Mouse (Mus musculus) retina, adult 2 months (tissue): ENCODE measurements at regions not wholly inside any gene's neighbourhood (a gene's known extent, or its start where the extent isn't known, plus 50 kb on each side); places are given as distances from the start of the nearest gene placed in this dataset.

Experiments used
- DNase-seq: peaks from one replicate; pipeline ENCODE4 v3.0.0-alpha.2; 2012; ENCODE audit warnings: low read depth, low spot score

DNA sequence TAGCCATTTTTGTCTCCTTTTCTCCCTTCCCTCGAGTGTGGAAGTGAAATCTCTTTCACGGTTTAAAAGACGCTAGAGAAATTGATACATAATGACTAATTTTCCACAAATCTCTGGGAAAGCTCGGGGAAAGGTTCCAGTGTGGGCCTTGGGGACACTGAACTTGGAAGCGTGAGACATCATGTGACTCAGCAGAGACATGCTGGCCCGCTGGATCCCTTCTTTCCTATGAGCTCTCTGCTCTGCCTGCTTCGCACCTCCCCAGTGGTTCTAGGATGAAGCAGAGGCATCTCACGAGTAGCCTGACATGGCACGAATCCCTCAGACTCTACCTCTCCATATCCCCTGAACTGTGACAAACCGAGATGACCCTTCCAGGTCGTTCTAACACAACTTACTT lies 206.2 kb downstream of the Rnd3 start:
- no peak for DNase-seq

DNA sequence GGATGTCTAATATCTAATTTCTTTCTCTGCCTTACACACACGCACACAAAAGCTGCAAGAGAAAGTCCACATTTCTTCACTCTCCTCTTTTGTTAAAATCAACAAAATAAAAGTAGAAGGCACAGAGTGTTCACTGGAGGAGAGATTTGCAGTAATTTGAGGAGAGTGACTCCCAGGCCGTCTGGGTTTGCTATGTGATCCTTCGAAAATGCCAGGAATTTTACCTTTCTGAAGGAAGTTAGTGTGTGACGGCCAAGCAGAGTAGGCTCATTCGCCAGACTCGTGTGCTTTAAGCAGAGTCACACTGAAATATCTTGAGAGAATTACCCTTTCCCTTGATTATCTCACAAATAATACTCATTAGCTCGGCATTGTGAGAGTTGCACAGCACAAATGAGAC lies 216.0 kb downstream of the Rnd3 start:
- no peak for DNase-seq

DNA sequence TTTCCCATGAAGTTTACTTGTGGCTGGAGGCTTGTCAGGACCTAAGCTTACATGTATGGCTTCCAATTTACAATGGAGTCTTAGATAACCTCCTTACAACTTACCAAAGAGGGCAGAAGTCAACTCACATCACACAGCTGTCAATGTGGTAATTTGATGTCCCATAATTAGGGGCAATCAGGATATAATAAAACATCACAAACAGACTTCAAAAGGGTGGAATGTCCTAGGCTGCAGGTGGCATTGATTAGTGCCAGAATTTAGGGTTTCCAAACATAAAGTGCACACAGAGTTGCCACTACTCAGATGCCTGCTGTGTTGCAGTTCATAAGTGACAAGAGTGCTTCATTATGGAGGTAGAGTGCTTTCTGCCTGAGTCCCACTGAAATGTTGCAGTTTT lies 227.9 kb downstream of the Rnd3 start:
- no peak for DNase-seq

DNA sequence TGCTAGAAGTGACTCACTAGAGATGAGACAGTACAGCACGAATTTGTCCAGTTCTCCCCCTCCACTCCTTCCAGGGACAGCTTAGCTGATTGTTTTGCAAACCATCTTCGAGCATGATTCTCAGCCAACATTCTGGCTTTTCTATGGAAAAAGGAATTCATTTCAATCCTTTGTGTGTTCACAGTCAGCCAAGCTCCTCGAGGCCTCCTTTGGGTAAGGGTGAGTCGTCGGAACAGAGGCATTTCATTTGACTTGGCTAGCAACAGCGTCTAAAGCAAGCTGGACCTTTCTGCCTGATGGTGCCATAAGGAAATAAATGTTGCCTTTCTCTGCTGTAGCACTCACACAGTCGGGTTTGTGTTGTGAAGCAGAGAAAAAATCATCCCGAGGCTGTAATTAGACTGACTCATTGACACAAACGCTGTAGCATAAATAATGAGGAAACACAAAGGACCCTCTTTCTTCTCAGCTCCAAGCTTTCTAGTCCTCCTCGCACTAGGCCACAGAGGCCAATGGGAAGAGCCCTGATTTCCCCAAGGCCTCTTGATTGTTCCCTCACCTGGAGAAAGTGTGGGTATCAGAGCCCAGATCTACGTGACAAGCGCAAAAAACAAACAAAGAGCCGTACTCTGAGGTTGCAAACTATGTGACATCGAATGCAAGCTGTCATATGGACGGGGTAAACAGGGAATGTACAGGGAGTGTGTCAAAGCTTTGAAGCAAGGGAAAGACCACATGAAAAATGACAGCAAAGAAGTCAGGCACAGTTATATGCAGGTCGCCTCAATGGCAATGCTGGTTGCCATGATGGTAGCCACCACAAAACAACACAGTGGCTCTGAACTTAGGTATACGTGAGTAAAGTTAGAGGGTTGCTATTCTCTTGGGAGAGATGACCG lies 232.3 kb downstream of the Rnd3 start:
- DNase-seq: no peak

DNA sequence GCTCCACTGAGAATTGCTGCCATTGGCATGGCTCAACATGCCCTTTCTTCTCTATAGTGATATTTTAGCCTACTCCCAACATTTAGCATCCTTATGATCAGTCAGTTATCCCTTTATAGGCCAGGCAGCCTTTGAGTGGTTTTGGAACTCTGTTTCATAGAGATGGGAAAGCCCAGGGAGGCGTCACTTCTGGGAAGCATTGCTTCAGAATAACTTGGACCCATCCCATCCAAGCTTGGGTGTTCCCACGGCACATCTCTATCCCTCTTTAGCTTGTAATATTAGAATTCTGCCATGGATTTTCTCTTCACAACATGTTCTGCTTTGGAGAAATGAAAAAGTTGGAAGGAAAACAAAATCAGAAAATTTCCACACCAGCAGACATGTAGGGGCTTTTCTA lies 233.8 kb downstream of the Rnd3 start:
- no peak for DNase-seq

DNA sequence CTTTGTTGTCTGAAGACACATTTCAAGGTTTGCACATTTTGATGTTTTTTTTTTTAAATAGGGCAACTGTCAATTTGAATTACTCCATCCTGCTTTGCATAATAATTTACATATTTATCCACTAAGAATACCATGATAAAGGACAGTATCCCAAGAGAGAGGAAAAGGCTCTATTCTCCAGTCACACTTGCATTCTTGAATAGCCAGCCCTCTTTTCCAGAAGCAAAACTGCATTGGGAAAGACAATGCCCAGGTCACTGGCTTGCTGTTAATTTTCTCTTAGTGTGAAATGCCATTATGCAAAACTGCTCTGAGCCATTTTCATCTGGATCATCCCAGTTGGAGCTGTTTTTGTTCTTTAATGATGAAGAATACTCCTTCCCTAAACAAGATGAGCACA lies 234.7 kb downstream of the Rnd3 start:
- DNase-seq: no peak

DNA sequence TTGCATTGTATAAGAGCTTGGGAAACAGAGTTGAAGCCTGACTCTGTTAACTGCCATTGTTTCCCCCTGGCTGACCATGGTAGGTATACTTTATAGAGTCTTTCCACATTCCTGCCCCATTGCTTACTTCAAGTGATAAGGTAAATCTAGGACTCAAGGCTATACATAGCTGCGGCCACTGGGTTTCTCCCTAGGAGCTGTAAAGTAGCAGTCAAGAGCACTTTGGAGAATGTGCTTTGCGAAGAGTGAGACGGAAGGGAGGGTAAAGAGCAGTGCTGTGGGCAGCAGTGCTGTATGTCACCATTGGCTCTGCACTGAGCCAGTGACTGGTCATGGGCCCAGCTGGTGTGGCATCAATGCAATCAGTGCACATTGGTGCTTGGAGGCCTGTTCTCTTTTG lies 240.1 kb downstream of the Rnd3 start:
- DNase-seq: no peak

DNA sequence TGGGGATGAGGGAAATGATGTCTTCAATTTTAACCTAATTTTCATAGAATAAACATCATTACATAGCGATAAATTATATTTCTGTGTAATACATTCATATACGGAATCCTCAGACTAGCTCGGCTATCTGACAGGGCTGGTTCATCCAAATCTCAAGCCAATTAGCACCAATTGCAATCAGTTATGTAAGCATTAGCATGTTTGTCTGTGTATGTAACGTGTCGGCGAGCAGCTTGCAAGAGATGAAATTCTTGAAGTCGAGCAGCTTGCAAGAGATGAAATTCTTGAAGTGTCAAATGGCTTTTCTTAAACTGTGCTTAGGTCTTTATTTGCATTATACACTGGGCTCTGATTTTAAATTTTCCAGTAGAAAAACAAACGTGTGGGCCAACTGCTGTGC lies 246.2 kb downstream of the Rnd3 start:
- no peak for DNase-seq

DNA sequence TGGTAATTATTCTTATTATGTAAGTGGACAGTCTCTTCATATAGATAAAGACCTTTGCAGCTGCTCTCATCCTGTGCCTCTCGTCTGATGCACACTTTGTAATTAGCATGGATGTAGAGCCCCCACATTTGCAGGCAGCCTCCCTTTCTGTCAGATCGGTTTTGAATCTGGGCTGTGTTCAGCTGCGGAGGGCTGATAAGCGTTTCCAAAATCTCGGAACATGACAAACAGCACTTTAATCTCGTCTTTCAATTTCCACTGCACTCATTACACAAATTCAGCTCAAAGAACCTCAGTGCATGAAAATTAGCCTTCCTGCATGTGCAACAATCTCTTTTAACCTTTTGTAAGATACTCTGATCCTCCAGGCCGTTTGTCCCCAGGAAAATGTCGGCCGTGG lies 246.7 kb downstream of the Rnd3 start:
- no peak for DNase-seq

DNA sequence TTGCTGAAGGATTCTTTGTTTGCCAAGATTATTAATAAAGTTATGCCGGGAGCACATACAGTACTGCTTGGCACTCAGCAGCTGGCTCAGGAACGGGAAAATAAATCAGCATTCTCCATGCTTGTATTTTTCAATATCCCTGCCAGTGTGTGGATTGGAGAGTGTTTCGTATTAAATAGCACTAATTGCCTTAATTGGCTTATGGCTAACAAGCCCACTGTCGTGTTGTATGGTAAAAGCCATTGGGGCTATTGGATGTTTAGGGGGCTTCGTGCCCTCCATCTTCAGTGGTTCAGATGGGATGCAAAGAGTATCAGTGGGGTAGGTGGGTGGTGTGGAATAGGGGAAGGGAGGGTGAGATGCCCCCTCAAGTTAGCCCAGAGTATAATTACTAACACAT lies 259.9 kb downstream of the Rnd3 start:
- DNase-seq: no peak

DNA sequence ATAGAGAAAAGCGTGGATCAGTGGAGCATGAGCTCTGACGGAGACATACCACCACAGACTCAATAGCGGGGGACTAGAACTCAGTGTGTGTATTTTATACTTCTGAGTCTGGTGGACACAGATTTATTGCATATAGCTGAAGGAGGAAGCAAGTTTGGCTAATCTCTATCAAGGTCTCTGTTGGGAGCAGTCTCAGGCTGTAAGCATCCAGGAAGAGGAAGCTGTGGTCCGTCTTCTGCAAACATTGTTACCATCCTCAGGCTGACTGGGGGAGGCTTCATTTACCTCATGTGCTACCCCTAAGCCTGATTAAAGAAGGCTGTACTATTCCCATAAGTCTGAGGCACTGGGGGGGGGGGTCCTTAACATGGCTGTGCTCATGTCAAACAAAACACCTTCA lies 261.0 kb downstream of the Rnd3 start:
- DNase-seq: no peak

DNA sequence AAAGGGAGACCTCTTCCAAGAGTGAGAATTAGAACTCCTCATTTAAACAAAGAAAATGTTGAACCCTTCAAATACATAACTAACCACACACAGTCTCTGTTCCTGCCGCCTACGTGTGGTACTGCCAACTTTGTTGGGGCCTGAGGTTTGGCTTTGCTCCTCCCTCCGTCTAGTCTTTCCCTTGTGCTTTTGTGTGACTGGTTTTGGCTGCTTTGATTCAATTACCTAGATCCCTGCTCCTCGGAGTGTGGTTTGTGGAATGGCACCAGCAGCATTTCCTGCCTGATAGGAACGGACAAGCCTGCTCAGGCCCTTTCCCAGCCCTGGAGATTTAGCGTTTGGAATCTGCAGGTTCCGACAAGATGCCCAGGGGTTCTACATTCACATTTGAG lies 263.0 kb downstream of the Rnd3 start:
- DNase-seq: no peak

DNA sequence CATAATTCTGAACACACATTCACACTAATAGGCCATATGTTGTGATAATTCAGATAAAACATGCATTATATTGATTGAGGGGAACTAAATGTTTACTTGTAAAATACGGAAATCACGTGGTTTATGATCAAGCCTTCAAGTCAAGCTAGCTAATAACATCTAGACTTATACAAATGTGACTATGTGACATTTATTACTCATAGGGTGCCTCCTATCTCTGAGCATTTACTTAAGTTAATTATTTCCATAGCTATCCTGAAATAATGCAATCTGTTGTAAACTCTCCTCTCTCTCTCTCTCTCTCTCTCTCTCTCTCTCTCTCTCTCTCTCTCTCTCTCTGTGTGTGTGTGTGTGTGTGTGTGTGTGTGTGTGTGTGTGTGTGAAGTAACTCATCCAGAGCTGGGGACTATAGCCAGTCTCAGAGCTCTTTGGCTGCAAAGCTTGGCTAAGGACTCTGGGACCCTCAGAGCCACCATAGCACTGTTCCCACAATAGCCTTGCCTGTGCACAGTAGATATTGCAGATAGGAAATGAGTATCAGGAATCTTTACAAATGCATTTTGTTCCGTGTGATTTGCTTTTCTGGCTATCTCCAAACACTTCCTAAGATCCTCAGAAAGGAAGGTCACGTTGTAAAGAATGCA lies 263.5 kb downstream of the Rnd3 start:
- no peak for DNase-seq

DNA sequence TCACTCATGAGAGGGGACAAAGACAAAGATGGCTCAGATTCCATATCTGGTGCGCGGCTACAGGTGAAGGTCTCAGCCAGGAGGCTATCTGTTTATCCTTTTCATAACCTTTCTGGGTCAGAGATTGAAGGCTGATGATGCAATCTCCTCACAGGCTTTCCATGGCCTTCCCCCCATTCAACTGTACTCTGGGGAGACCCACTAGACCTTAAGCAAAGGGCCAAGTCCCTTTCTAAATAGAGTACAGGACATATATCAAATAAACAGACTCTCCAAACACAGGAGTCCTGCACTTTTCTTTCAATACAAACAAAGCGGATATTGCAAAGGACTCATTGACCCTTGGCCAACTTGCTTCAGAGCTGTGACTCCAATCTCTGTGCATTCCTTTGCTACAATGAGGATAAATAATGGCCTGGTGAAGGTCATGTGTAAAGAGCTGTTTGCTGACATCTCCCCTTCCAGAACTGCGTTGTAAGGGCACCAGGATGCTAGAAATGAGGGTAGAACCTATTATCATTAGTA lies 267.3 kb downstream of the Rnd3 start:
- no peak for DNase-seq

DNA sequence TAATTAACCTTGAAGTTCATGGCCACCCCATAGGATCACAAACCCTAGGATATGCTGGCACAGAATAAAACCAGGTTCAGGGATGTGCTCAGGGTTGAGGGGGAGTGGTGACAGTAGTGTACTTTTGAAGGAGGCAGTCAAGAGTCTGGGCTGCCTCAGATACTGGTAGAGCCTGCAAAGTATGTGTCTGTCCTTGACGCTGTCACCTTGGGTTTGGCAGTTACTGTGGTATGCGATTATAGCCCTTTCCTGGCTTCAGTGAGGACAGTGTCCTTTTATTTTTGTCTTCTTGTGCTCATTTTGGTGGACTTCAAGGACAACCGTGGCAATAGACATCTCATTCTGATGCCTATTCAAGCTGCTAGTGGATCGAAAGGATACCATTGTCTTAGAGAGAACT lies 268.1 kb downstream of the Rnd3 start:
- no peak for DNase-seq

DNA sequence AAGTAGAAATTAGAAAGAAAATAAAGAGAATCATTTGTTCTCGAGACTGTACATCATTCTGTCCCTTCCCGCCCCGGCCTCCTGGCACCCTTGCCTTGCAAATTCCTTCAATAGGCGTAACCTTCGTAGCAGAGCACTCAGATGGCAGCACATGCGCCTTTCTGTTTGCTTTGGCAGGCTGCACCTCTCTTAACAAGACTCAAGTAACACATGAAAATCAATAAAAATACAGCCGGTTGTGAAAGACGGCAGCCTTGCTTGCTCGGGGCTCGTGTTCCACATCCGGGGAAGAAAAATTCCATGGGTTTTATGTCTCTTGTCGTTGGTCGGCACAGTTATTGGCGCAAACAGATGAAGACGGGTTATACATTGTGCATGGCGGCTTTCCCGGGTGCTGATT lies 271.2 kb downstream of the Rnd3 start:
- DNase-seq: no peak

DNA sequence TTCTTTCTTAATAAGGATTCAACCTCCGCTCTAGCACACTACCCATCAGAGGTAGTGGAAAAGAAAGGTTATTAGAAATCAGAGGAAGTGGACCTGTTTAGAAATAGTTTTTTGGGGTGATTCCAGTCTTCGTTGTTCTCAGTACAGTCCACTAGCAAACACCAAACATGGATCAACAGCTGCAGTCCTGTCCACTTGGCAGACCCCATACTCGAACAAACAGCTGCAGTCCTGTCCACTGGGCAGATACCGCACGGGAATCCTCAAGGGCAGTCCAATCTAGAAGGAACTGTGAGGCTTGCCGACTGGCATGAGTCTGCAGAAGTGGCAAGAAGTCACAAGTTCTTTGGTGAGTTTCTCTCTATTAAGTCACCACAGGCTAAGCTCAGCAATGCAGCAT lies 273.8 kb downstream of the Rnd3 start:
- no peak for DNase-seq

DNA sequence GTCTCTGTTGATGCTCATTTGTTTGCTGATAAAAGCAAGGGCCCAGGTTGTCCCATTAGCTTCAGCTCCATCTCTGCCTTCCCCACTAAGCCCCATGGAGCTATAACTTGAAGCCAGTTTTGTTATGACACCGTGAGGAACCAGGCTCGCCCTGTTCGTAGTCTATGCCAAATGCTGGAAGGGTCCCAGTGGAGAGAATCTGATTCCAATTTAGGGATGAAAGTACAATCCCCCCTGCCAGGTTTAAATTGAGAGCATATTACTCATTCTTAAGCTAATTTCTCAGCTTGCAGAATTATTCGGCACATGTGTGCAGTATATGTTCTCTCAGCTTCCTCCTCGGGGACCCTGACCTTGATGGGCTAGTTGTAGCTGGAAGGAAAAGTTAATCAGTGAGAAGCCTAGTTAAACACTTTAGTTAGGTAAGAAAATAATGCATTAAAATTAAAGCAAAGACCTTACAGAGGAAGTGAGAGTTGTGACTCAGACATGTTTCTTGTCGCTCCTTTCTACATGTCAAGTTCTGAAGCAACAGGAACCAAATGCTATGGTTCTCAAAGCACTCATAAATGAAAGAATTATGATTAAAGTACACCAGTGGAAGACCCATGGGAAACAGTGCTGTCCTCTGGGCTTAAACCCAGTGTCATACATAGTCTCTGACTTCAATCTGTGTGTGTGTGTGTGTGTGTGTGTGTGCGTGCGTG lies 295.2 kb downstream of the Rnd3 start:
- DNase-seq: no peak

DNA sequence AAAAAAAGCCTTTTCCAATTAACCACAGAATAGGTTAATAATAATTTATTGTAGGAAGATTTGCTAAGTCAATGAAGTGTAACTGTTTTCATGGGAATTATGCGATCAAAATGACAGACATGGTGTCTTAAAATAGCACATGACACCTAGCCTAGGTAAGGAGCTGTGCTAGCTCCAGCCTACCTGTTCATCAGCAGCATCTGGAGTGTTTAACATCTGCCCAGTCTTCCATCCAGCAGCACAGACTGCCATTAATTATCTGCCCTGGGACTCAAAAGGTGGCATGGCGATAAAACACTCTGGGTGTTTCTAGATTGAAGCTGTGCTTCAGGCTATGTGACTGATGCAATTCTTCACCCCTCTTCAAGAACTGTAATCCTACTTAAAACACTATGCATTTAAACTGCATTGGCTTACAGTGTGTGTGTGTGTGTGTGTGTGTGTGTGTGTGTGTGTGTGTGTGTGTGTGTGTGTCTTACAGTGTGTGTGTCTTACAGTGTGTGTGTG lies 296.4 kb downstream of the Rnd3 start:
- DNase-seq: no peak

DNA sequence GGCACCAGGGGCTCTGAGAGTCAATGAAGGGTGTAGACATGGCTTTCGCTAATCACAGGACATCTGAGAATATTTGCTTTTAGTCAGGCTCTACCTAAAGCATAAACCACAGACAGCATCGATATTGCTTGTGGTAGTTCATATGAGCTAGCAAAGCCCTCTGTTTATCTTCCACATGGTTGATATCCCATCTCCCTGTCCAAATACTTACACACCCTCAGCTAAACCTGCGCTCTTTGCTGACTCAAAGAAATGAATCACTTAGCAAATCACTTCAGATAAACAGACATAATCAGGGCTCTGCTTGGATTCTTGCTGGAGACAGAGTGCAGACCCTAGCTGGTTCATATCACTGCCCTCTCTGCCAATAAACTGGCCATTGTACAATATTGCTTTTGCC lies 298.8 kb downstream of the Rnd3 start:
- DNase-seq: no peak

DNA sequence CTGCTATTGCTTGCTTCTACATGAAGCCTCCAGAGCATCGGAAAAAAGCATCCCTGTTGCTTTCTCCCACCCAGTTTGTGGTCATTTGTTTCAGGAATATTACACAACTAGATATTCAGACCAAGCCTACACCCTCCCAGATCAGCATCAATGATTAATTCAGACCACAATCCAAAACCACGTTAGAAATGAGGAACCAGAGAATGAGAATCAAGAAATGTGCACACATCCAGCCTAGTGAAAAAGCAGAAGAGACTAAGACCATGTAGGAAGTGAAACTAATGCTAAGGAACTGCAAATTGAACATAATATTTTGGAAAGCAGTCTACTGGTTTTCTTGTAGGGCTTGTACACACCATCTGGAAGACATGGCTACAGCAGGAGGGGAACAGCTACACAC lies 307.0 kb downstream of the Rnd3 start:
- DNase-seq: no peak
